Mouse (Mus musculus) ZHBTc4 (cell line): ENCODE data around the gene Alpi.

Source experiments
- DNase-seq: peaks from one replicate; pipeline ENCODE4 v3.0.0-alpha.2; 2011; ENCODE audit warnings: low read depth, low spot score

The Alpi gene

GRCm38 (mm10) chr1:87101411-87101810 lies at the start of gene Alpi:
TSS of gene Alpi (minus strand) at chr1:87101606.
- DNase-seq: no peak

GRCm38 (mm10) chr1:87149422-87149821 lies 48.0 kb upstream of the Alpi start:
- DNase-seq: no peak

GRCm38 (mm10) chr1:87143141-87143540 lies 41.7 kb upstream of the Alpi start:
- DNase-seq: no peak

- DNase-seq: no peak
Measured at GRCm38 (mm10) chr1:87142456-87142855, 41.0 kb upstream of the Alpi start.

GRCm38 (mm10) chr1:87141550-87141949 lies 40.1 kb upstream of the Alpi start:
- no peak for DNase-seq

GRCm38 (mm10) chr1:87131803-87132202 lies 30.4 kb upstream of the Alpi start:
- no peak for DNase-seq

GRCm38 (mm10) chr1:87127206-87128030 lies 26.0 kb upstream of the Alpi start:
- peak; percentile 46 for DNase-seq

- DNase-seq: no peak
Measured at GRCm38 (mm10) chr1:87124673-87125072, 23.3 kb upstream of the Alpi start, which contains the start of gene Akp3. TSS of gene Akp3 (plus strand) at chr1:87124973.

GRCm38 (mm10) chr1:87114784-87115183 lies 13.4 kb upstream of the Alpi start:
- DNase-seq: no peak

GRCm38 (mm10) chr1:87111719-87112354 lies 10.4 kb upstream of the Alpi start:
- peak; percentile 52 for DNase-seq

GRCm38 (mm10) chr1:87108564-87108963 lies 7.2 kb upstream of the Alpi start:
- no peak for DNase-seq

- no peak for DNase-seq
Measured at GRCm38 (mm10) chr1:87106536-87106935, 5.1 kb upstream of the Alpi start.

- DNase-seq: no peak
Measured at GRCm38 (mm10) chr1:87103936-87104335, 2.5 kb upstream of the Alpi start.

- no peak for DNase-seq
Measured at GRCm38 (mm10) chr1:87102114-87102513, 708 bp upstream of the Alpi start.

GRCm38 (mm10) chr1:87098358-87098975 lies 2.9 kb downstream of the Alpi start:
- peak; percentile 81 for DNase-seq

- no peak for DNase-seq
Measured at GRCm38 (mm10) chr1:87095642-87096041, 5.8 kb downstream of the Alpi start.

GRCm38 (mm10) chr1:87089828-87090227 lies 11.6 kb downstream of the Alpi start, which contains the start of gene Alppl2:
TSS of gene Alppl2 (minus strand) at chr1:87089928.
- DNase-seq: no peak

GRCm38 (mm10) chr1:87089251-87089650 lies 12.2 kb downstream of the Alpi start:
- no peak for DNase-seq

- DNase-seq: peak; percentile 54
Measured at GRCm38 (mm10) chr1:87086964-87087363, 14.4 kb downstream of the Alpi start.

- no peak for DNase-seq
Measured at GRCm38 (mm10) chr1:87086196-87086595, 15.2 kb downstream of the Alpi start.

- DNase-seq: no peak
Measured at GRCm38 (mm10) chr1:87073776-87074175, 27.6 kb downstream of the Alpi start.

- DNase-seq: peak; percentile 79
Measured at GRCm38 (mm10) chr1:87070720-87071119, 30.7 kb downstream of the Alpi start.
